9 mouse cellular contexts compared by ENCODE assay signal in genomic region chr2:25098956-25099355, GRCm38 (mm10). TPM values are rescaled to one million over a fixed set of nuclear protein-coding genes. Genes with fewer than 3 reads are reported as not detected.
DNase-seq lines count a peak whose midpoint lies in the region; ATAC-seq and TF ChIP-seq lines count a peak whose summit lies in the region.
"Had no signal": no experiment of that assay in that cellular context is flagged by ENCODE, and none has a peak within 500 bp of the region (broad histone marks: within the 10 kb centered on the region; RNA-seq: fewer than 3 reads in every experiment).

No protein-coding gene starts in this region.

- WGBS in embryonic facial prominence, embryonic 10.5 days = 60% methylated on average over 5 of the region's 5 CpGs
- 37% methylated on average over 5 of the region's 5 CpGs for WGBS in hindbrain, embryonic 13.5 days
- 50% methylated on average over 5 of the region's 5 CpGs for WGBS in lung, embryonic 16.5 days

- no peak overlapping the region for H3K4me3 ChIP-seq in C2C12 (ENCODE audit: insufficient read depth, poor library complexity, severe bottlenecking)
- H3K4me3 ChIP-seq in embryonic facial prominence, embryonic 10.5 days = no peak overlapping the region
- H3K4me3 ChIP-seq in hindbrain, embryonic 13.5 days = no peak overlapping the region
- H3K4me3 ChIP-seq in lung, embryonic 16.5 days (ENCODE audit: low read length) = no peak overlapping the region
- H3K4me3 ChIP-seq: erythroblast, embryonic 14.5 days had no signal

- no peak overlapping the region for H3K9ac ChIP-seq in hindbrain, embryonic 13.5 days
- H3K9ac ChIP-seq in lung, embryonic 16.5 days (ENCODE audit: low read length) = no peak overlapping the region

- H3ac ChIP-seq in C2C12 (ENCODE audit: control insufficient read depth, insufficient read length, low read depth) = no peak overlapping the region

- DNase-seq in cerebellum, adult 8-10 months = peak; percentile 5
- DNase-seq in cerebellum, adult 11 months = no peak
- peak; percentile 37 for DNase-seq in embryonic facial prominence, embryonic 10.5 days (ENCODE audit: low spot score)
- DNase-seq in retina, embryonic 14.5 days (ENCODE audit: low spot score) = peak; percentile 84
- DNase-seq in T-cell, adult 2 months (ENCODE audit: low spot score) = no peak

- ATAC-seq in hindbrain, embryonic 13.5 days (ENCODE audit: low FRiP score) = peak; percentile 68
- ATAC-seq in lung, embryonic 16.5 days (ENCODE audit: low read depth) = 0 out of 2 replicates have a peak, but pooled peaks have one; percentile 24

- H3K79me2 ChIP-seq in C2C12 (ENCODE audit: control insufficient read depth, insufficient read depth) = no peaks in the 10 kb centered on the region

- no peak overlapping the region for H3K27ac ChIP-seq in embryonic facial prominence, embryonic 10.5 days (replicated peaks)
- 0 out of 2 replicates have a peak overlapping the region, but pooled peaks have one; percentile 25 for H3K27ac ChIP-seq in hindbrain, embryonic 13.5 days
- no peak overlapping the region for H3K27ac ChIP-seq in lung, embryonic 16.5 days (ENCODE audit: low read length)

- H3K9me3 ChIP-seq in embryonic facial prominence, embryonic 10.5 days = no peaks in the 10 kb centered on the region
- no peaks in the 10 kb centered on the region for H3K9me3 ChIP-seq in hindbrain, embryonic 13.5 days
- H3K9me3 ChIP-seq in lung, embryonic 16.5 days (ENCODE audit: control insufficient read depth, low read length) = no peaks in the 10 kb centered on the region

- TF ChIP-seq CTCF in C2C12 (IDR thresholded peaks at IDR 0.05; ENCODE audit: control insufficient read depth, insufficient read depth, insufficient read length) = peak; percentile 12

- H3K4me1 ChIP-seq in embryonic facial prominence, embryonic 10.5 days = peaks cover 15% of the 10 kb centered on the region
- H3K4me1 ChIP-seq in hindbrain, embryonic 13.5 days (replicated peaks) = peaks cover 22% of the 10 kb centered on the region
- H3K4me1 ChIP-seq in lung, embryonic 16.5 days (replicated peaks; ENCODE audit: control insufficient read depth, insufficient read depth, low read length) = no peaks in the 10 kb centered on the region

- H3K36me3 ChIP-seq in C2C12 (ENCODE audit: control insufficient read depth, insufficient read depth) = no peaks in the 10 kb centered on the region
- no peaks in the 10 kb centered on the region for H3K36me3 ChIP-seq in embryonic facial prominence, embryonic 10.5 days (replicated peaks)
- H3K36me3 ChIP-seq in hindbrain, embryonic 13.5 days = no peaks in the 10 kb centered on the region
- no peaks in the 10 kb centered on the region for H3K36me3 ChIP-seq in lung, embryonic 16.5 days (ENCODE audit: control insufficient read depth, insufficient read depth, low read length)

- peaks cover 39% of the 10 kb centered on the region for H3K27me3 ChIP-seq in C2C12 (ENCODE audit: control insufficient read depth, insufficient read depth, insufficient read length)
- peaks cover 21% of the 10 kb centered on the region for H3K27me3 ChIP-seq in embryonic facial prominence, embryonic 10.5 days (replicated peaks; ENCODE audit: low read depth, poor library complexity, severe bottlenecking)
- H3K27me3 ChIP-seq in hindbrain, embryonic 13.5 days = peaks cover 10% of the 10 kb centered on the region
- no peaks in the 10 kb centered on the region for H3K27me3 ChIP-seq in lung, embryonic 16.5 days (ENCODE audit: control insufficient read depth, insufficient read depth, low read depth, low read length)

- H3K79me3 ChIP-seq in C2C12 (ENCODE audit: low read depth) = no peaks in the 10 kb centered on the region

- H3K4me2 ChIP-seq in hindbrain, embryonic 13.5 days = no peak overlapping the region
- no peak overlapping the region for H3K4me2 ChIP-seq in lung, embryonic 16.5 days (ENCODE audit: low read depth, low read length)

TF ChIP-seq in C2C12, 6 proteins besides CTCF, POLR2A, EP300 and RAD21:
- no peak for TF ChIP-seq MYOD1 (IDR thresholded peaks at IDR 0.05; ENCODE audit: control insufficient read depth, insufficient read length, low read depth)
- no peak for TF ChIP-seq FOSL1 (IDR thresholded peaks at IDR 0.05; ENCODE audit: insufficient read depth, low read length, poor library complexity, severe bottlenecking)
- no peak for TF ChIP-seq MAX (IDR thresholded peaks at IDR 0.05)
- no peak for TF ChIP-seq CEBPB (IDR thresholded peaks at IDR 0.05; ENCODE audit: low read depth)
- no peak for TF ChIP-seq USF1 (IDR thresholded peaks at IDR 0.05; ENCODE audit: low read depth)
- TF ChIP-seq MYOG (IDR thresholded peaks at IDR 0.05; ENCODE audit: control insufficient read depth, extremely low read depth, insufficient read length) = no peak
TF ChIP-seq in C2C12: peak in this region for 0.

RNA-seq across cellular contexts. Expression of gene Noxa1, which starts 4.0 kb away (rescaled TPM):
- polyA plus RNA-seq in C2C12 (2012; fragmentation: generic; extraction: Trizol) = not detected
- 0.21 and 0.24 TPM in 2 replicates for polyA plus RNA-seq in embryonic facial prominence, embryonic 10.5 days (2016; fragmentation: Nextera tagmentation; extraction: Ambion mirVana)
- not detected in 2 replicates for polyA plus RNA-seq in hindbrain, embryonic 13.5 days (2015; fragmentation: Nextera tagmentation; extraction: Ambion mirVana)
- polyA plus RNA-seq in lung, embryonic 16.5 days (2015; fragmentation: Nextera tagmentation; extraction: Ambion mirVana) = 1.7 and 2.6 TPM in 2 replicates

RNA-seq across cellular contexts. Expression of gene Entpd8, which starts 18.9 kb away (rescaled TPM):
- not detected for polyA plus RNA-seq in C2C12 (2012; fragmentation: generic; extraction: Trizol)
- polyA plus RNA-seq in embryonic facial prominence, embryonic 10.5 days (2016; fragmentation: Nextera tagmentation; extraction: Ambion mirVana) = not detected in 2 replicates
- polyA plus RNA-seq in hindbrain, embryonic 13.5 days (2015; fragmentation: Nextera tagmentation; extraction: Ambion mirVana) = not detected in 2 replicates
- 0.64 and 0.74 TPM in 2 replicates for polyA plus RNA-seq in lung, embryonic 16.5 days (2015; fragmentation: Nextera tagmentation; extraction: Ambion mirVana)

RNA-seq across cellular contexts. Expression of gene Nsmf, which starts 44.8 kb away (rescaled TPM):
- 30.6 TPM for polyA plus RNA-seq in C2C12 (2012; fragmentation: generic; extraction: Trizol)
- polyA plus RNA-seq in embryonic facial prominence, embryonic 10.5 days (2016; fragmentation: Nextera tagmentation; extraction: Ambion mirVana) = 67.3 and 68.6 TPM in 2 replicates
- 130 and 136 TPM in 2 replicates for polyA plus RNA-seq in hindbrain, embryonic 13.5 days (2015; fragmentation: Nextera tagmentation; extraction: Ambion mirVana)
- 71.7 and 72.3 TPM in 2 replicates for polyA plus RNA-seq in lung, embryonic 16.5 days (2015; fragmentation: Nextera tagmentation; extraction: Ambion mirVana)

Comparison
In these comparisons a context has a peak if more than half of its experiments do, and no peak if none do; other contexts are left out.
1. DNase-seq: peak in cerebellum, adult 8-10 months (single experiment), embryonic facial prominence, embryonic 10.5 days (single experiment) and retina, embryonic 14.5 days (single experiment); none in cerebellum, adult 11 months (single experiment) and T-cell, adult 2 months (single experiment).